Mouse (Mus musculus): Measurements from ENCODE around the gene Lrfn2.

DNA sequence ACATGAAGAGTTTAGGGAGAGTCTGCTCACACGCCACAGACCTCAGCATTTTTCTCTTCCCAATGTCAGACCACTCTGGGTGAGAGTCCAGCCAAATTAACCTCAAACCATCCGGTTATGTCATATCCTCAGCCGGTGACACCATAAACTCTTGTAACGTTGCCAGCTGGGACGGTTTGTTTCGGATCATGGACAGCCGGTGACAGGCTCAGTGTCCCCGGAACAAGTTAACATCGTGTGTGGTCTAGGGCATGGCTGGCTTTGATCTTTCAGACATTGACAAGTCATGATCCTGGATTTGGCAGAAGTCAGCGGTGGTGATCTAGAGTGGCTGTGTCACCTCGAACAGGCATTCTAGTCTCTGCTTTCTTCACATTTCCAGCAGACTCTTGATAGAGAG lies 119.1 kb downstream of the Lrfn2 start:
- TF ChIP-seq CTCF (IDR thresholded peaks at IDR 0.05), result no peak
- no peak for TF ChIP-seq EP300 (IDR thresholded peaks at IDR 0.05)
